Mouse (Mus musculus) adipose tissue, adult 10 weeks (tissue): ENCODE results near the gene Ube2o. TPM values are rescaled to one million over a fixed set of nuclear protein-coding genes. Genes with fewer than 3 reads are reported as not detected.

Experiments used
- polyA plus RNA-seq: library from polyadenylated mRNA; stranded (reverse); fragments of 350-450 nt; fragmentation: Illumina TruSeq; extraction: RNeasy Lipid Tissue Mini Kit (QIAGEN cat#74804); gene quantifications from one replicate; pipeline ENCODE4 v1.2.3, GENCODE M21; 2014; ENCODE audit warnings: low read depth, low replicate concordance

Gene Ube2o
- 17.5 TPM for polyA plus RNA-seq

GRCm38 (mm10) chr11:116581376-116581814 lies at the start of gene Ube2o:
TSS of gene Ube2o (minus strand) at chr11:116581447.

DNA sequence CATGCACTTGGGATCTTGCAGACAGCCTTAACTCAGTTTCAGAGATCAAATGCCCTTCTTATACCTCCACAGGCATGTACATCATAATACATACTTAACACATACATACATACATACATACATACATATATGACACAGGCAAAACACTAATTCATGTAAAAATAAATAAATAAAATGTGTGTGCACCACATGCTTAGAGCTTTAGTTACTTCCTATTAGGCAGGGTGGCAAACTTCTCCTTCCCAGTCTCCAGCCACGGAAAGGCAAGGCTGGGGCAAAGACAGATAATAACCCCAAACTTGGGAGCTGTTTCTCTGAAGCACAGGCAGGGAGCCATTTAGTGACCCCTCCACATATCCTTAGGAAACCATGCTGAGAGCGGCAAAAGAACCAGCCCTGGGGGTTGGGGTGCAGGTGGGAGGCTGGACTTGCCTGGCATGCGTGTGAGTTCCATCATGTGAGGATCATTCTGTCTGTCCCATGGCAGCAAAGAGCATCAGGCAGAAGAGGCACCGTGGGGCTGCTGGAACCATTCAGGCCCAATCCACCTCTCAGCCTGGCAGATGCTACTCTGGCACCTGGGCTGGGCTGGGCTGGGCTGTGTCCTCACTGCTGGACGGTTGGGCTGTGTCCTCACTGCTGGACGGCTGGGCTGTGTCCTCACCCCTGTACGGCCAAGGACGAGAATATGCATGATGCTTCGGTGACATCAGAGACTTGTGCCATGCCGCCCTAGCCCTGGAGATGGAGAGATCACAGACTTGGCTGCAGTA lies 45.2 kb upstream of the Ube2o start, which contains the start of gene Rhbdf2:
Rhbdf2 (minus strand) TSS at position 721 of the 773 bp plus-strand sequence.

GRCm38 (mm10) chr11:116586310-116586709 lies 5.1 kb upstream of the Ube2o start, which contains the start of gene Aanat:
TSS of gene Aanat (plus strand) at chr11:116586432.

DNA sequence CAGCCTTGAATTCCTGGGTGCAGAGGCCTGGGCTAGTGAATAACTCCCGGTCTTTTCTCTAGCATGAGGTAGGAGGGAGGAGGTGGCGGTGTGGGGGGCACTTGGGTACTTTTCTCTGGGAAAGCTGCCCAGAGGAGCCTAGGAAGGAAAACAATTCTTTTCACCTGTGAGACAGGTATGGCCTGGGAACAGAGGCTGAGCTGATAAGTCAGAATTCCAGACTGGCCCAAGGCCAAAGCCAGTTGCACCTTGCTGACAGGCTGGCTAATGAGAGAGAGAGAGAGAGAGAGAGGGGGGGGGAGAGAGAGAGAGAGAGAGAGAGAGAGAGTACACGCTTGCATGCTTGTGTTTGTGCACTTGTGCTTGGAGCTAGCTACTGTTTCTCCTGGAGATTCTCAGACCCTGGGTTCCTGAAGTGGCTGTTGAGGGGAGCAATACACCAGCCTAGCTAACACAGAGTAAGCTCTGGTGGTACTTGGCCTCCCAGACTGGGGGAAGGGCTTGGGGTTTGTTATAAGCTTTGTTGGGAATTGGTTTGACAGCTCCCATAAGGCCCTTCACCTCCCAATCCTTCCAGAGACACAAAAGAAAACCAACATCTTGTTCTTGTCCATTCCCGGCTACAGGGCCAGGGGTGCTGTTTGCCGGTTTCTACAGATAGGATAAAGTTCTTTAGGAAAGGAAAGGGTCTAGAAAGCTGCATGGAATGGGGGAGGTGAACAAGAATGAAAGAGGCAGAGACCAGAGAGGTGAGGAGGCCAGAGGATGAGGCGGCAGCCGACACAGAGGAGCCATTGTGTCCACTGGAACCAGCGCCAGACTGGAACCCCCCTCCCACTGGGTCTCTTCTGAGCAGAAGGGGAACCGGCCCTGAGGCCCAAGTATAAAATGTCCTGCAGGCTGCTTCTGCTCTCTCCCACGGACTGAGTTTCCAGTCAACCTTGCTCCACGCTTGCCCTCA lies 50.8 kb downstream of the Ube2o start, which contains the start of gene Sphk1:
Sphk1 (plus strand) TSS at position 739 of the 961 bp plus-strand sequence.

DNA sequence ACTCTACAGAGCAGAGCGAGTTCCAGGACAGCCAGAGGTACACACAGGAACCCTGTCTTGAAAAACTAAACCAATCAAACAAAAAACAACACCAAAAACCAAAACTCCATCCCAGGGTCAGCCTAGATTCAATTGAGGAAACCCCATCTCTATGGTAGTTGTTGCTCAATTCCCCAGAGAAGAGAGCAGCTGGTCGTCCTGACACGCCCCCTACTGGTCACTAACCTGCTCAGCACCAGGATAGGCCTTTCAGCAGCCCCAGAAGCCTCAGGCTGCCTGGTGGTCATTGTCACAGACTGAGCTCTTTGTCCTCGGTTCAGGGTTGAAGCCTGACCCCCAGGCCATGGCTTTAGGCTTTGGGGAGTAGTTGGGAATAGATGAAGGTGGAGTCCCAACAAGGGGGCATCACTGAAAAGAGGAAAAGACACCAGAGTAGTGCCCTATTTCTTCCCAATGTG lies 87.4 kb downstream of the Ube2o start, which contains the start of gene Prpsap1:
Prpsap1 (minus strand) TSS at position 408 of the 458 bp plus-strand sequence.

Other genes with a start within 250 kb of the Ube2o start
- 16.9 TPM for gene Foxj1, start 246.0 kb downstream of the Ube2o start, polyA plus RNA-seq
- 13.9 TPM for gene Rnf157, start 168.4 kb downstream of the Ube2o start, polyA plus RNA-seq
- 69.7 TPM for gene Ubald2, start 147.4 kb downstream of the Ube2o start, polyA plus RNA-seq
- 7.1 TPM for gene Qrich2, start 115.2 kb downstream of the Ube2o start, polyA plus RNA-seq
- 63.6 TPM for gene Prpsap1, start 87.2 kb downstream of the Ube2o start, polyA plus RNA-seq
- gene Sphk1, start 50.5 kb downstream of the Ube2o start, polyA plus RNA-seq: 15.7 TPM
- not detected for gene Aanat, start 5.0 kb upstream of the Ube2o start, polyA plus RNA-seq
- 14.5 TPM for gene Rhbdf2, start 45.6 kb upstream of the Ube2o start, polyA plus RNA-seq
- gene Prcd, start 72.1 kb upstream of the Ube2o start, polyA plus RNA-seq: 3.3 TPM
- gene Cygb, start 72.9 kb upstream of the Ube2o start, polyA plus RNA-seq: 43.7 TPM
- gene St6galnac1, start 194.1 kb upstream of the Ube2o start, polyA plus RNA-seq: not detected
- 15.9 TPM for gene Mxra7, start 246.6 kb upstream of the Ube2o start, polyA plus RNA-seq